Comparison of ENCODE assay signal across 8 mouse cellular contexts in genomic region chr2:93188761-93189458, GRCm38 (mm10). TPM values are rescaled to one million over a fixed set of nuclear protein-coding genes. Genes with fewer than 3 reads are reported as not detected.
DNase-seq lines count a peak whose midpoint lies in the region; ATAC-seq and TF ChIP-seq lines count a peak whose summit lies in the region.

No protein-coding gene starts in this region.

- H3K27me3 ChIP-seq in kidney, postnatal 0 days (ENCODE audit: insufficient read depth, low read length): no peaks in the 10 kb centered on the region
- H3K27me3 ChIP-seq in stomach, embryonic 15.5 days (replicated peaks): no peaks in the 10 kb centered on the region

- no peaks in the 10 kb centered on the region for H3K9me3 ChIP-seq in kidney, postnatal 0 days (replicated peaks; ENCODE audit: low read length)
- H3K9me3 ChIP-seq in stomach, embryonic 15.5 days: no peaks in the 10 kb centered on the region

- H3K4me1 ChIP-seq in kidney, postnatal 0 days (replicated peaks; ENCODE audit: insufficient read depth, low read length): peaks cover 30% of the 10 kb centered on the region
- H3K4me1 ChIP-seq in stomach, embryonic 15.5 days: peaks cover 52% of the 10 kb centered on the region

- no peak for ATAC-seq in kidney, postnatal 0 days (replicated peaks; ENCODE audit: low FRiP score, low read depth)
- no peak for ATAC-seq in stomach, embryonic 15.5 days (ENCODE audit: insufficient read depth, low FRiP score, low read depth)
- ATAC-seq in inflammation-experienced regulatory T-cells, adult 6 months: no peak

- H3K9ac ChIP-seq in kidney, postnatal 0 days (ENCODE audit: low read depth, low read length): peak overlapping the region; percentile 72
- H3K9ac ChIP-seq in stomach, embryonic 15.5 days: peak overlapping the region; percentile 52; the same call in 1 of the 2 replicates

- peak overlapping the region; percentile 89 for H3K4me3 ChIP-seq in gastrocnemius, adult 2 months
- H3K4me3 ChIP-seq in kidney, postnatal 0 days (replicated peaks; ENCODE audit: low read depth, low read length): peak overlapping the region; percentile 71
- H3K4me3 ChIP-seq in stomach, embryonic 15.5 days (replicated peaks): peak overlapping the region; percentile 68

- peak overlapping the region; percentile 86 for H3K27ac ChIP-seq in gastrocnemius, adult 2 months
- peak overlapping the region; percentile 47; the same call in 1 of the 2 replicates for H3K27ac ChIP-seq in kidney, postnatal 0 days
- H3K27ac ChIP-seq in stomach, embryonic 15.5 days: peak overlapping the region; percentile 81

- intact Hi-C loops in gastrocnemius, adult 2 months (cut with DNase I): loop anchor here (2.0 to 5.0 kb wide), 2 partner anchors 57 to 118 kb away; no protein-coding TSS in a partner anchor
- intact Hi-C loops in gastrocnemius, postnatal 14 days (cut with DNase I; ENCODE audit: low total_unique reads): no loop called here

- DNase-seq in gastrocnemius, adult 2 months: peak; percentile 56
- DNase-seq in gastrocnemius, postnatal 14 days: no peak
- peak; percentile 69 to 77 for DNase-seq in adrenal gland, postnatal 36 days
- DNase-seq in heart, adult 9 months (ENCODE audit: low spot score in 2 of 2): peak; percentile 37 to 48
- peak; percentile 73 for DNase-seq in kidney, postnatal 0 days (ENCODE audit: low spot score)
- peak; percentile 58 to 71 for DNase-seq in lung, postnatal 4 days

- H3K36me3 ChIP-seq in kidney, postnatal 0 days (ENCODE audit: insufficient read depth, low read length): no peaks in the 10 kb centered on the region
- no peaks in the 10 kb centered on the region for H3K36me3 ChIP-seq in stomach, embryonic 15.5 days

- WGBS in kidney, postnatal 0 days: 8% methylated on average over 19 of the region's 19 CpGs
- 8% methylated on average over 19 of the region's 19 CpGs for WGBS in stomach, embryonic 15.5 days

- peak overlapping the region; percentile 100 for H3K4me2 ChIP-seq in kidney, postnatal 0 days (ENCODE audit: low read length)
- H3K4me2 ChIP-seq in stomach, embryonic 15.5 days: peak overlapping the region; percentile 97

- TF ChIP-seq CTCF in gastrocnemius, adult 2 months (IDR thresholded peaks at IDR 0.05): peak; percentile 53
- peak; percentile 53 for TF ChIP-seq CTCF in kidney, postnatal 0 days (IDR thresholded peaks at IDR 0.05; ENCODE audit: low read depth)

RNA-seq across cellular contexts. Expression of gene Trp53i11, which starts 1.6 kb away (rescaled TPM):
- 1 to 10 TPM; 3.4 to 6.1 TPM for total RNA-seq in gastrocnemius, adult 2 months (2021)
- 10 to 100 TPM; 26.9 to 29.6 TPM for total RNA-seq in gastrocnemius, postnatal 14 days (2021)
- 10 to 100 TPM; 48.9 to 70.7 TPM for total RNA-seq in adrenal gland, postnatal 36 days (2021)
- 24.9 and 28.3 TPM in 2 replicates for polyA plus RNA-seq in kidney, postnatal 0 days (2015; fragmentation: Nextera tagmentation; extraction: Ambion mirVana)
- 29.3 and 37.7 TPM in 2 replicates for polyA plus RNA-seq in stomach, embryonic 15.5 days (2015; fragmentation: Nextera tagmentation; extraction: Ambion mirVana)
- 10 to 100 TPM; 45.1 to 68.3 (median 47.4) TPM for polyA plus RNA-seq in inflammation-experienced regulatory T-cells, adult 6 months (2017; shearing (Covaris generic))
